Mouse (Mus musculus): ENCODE measurements around the gene H2al1h. TPM values are rescaled to one million over a fixed set of nuclear protein-coding genes. Genes with fewer than 3 reads are reported as not detected.
"Not testable (repeated sequence)": the region's sequence is repeated elsewhere in the genome, so short reads cannot be mapped to it uniquely, and the experiment has no call there.

Gene H2al1h
- total and polyA plus RNA-seq, 3 experiments, result not detected

GRCm38 (mm10) chrX:11327522-11327921, 6.2 kb downstream of the H2al1h start, which contains the start of gene H2al1j:
Gene H2al1j (plus strand): TSS chrX:11327822.
- not testable (repeated sequence) for H3K9me3 ChIP-seq (replicated peaks; ENCODE audit: insufficient read depth, low read length); H3K4me1 ChIP-seq (ENCODE audit: control insufficient read depth in 1 of 2, insufficient read depth in 2 of 2, low read length in 2 of 2); H3K27me3 ChIP-seq (ENCODE audit: control insufficient read depth in 1 of 2, insufficient read depth in 2 of 2, low read length in 2 of 2); H3K9ac ChIP-seq (ENCODE audit: control insufficient read depth, low read depth, low read length, poor library complexity, severe bottlenecking); H3K27ac ChIP-seq (ENCODE audit: control insufficient read depth, low read depth, low read length); H3K79me2 ChIP-seq (ENCODE audit: control insufficient read depth, insufficient read depth, low read length, poor library complexity); H3K36me3 ChIP-seq (ENCODE audit: control insufficient read depth in 1 of 2, insufficient read depth in 2 of 2, low read length in 2 of 2); DNase-seq (ENCODE audit: low read depth, low spot score); H3K4me3 ChIP-seq (ENCODE audit: control insufficient read depth in 1 of 2, insufficient read depth in 1 of 2, low read depth in 2 of 2, low read length in 2 of 2)

DNA sequence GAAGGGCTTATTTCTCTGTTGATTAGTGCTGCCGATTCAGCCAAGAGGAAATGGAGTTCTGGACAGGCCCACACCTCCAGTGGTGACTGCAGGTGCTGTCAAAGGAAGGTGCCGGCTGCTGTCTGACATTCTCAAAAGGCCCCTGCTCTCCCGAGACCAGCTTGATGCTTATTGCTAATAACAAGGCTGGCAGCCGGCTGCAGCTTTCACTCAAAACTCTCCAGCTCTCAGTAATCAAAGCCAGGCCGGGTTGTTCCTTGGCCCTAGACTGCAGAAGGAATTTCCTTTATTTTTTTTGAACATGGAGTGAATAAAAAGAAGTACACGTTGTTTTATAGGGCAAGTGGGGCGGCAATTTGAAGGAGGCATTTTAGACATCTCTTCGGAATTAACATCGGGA, 24.5 kb downstream of the H2al1h start:
- no peaks in the 10 kb centered on the region for H3K79me2 ChIP-seq (ENCODE audit: control insufficient read depth, insufficient read depth, low read length, poor library complexity)
- no peaks in the 10 kb centered on the region for H3K27me3 ChIP-seq (ENCODE audit: control insufficient read depth in 1 of 2, insufficient read depth in 2 of 2, low read length in 2 of 2)
- H3K4me3 ChIP-seq (ENCODE audit: control insufficient read depth in 1 of 2, insufficient read depth in 1 of 2, low read depth in 2 of 2, low read length in 2 of 2), result no peak overlapping the region
- H3K9me3 ChIP-seq (replicated peaks; ENCODE audit: insufficient read depth, low read length), result no peaks in the 10 kb centered on the region
- TF ChIP-seq ZMIZ1 (IDR thresholded peaks at IDR 0.05; ENCODE audit: low read depth, low read length), result no peak
- TF ChIP-seq MYC (IDR thresholded peaks at IDR 0.05; ENCODE audit: low read depth, low read length), result no peak
- no peak for TF ChIP-seq NELFE (IDR thresholded peaks at IDR 0.05; ENCODE audit: low read depth, low read length)
- no peak for TF ChIP-seq MYB (IDR thresholded peaks at IDR 0.05; ENCODE audit: low read depth, low read length)
- no peak for TF ChIP-seq MAZ (IDR thresholded peaks at IDR 0.05; ENCODE audit: low read depth, low read length)
- no peak for TF ChIP-seq TAL1 (IDR thresholded peaks at IDR 0.05; ENCODE audit: low read length)
- TF ChIP-seq SIN3A (IDR thresholded peaks at IDR 0.05; ENCODE audit: low read length), result no peak
- no peak for TF ChIP-seq JUND (IDR thresholded peaks at IDR 0.05; ENCODE audit: low read depth, low read length)
- TF ChIP-seq TBP (IDR thresholded peaks at IDR 0.05; ENCODE audit: low read depth, low read length), result no peak
- no peak for TF ChIP-seq GATA1 (IDR thresholded peaks at IDR 0.05; ENCODE audit: low read depth, low read length)
- no peak for TF ChIP-seq HCFC1 (IDR thresholded peaks at IDR 0.05; ENCODE audit: low read depth, low read length)
- no peak for TF ChIP-seq ZNF384 (IDR thresholded peaks at IDR 0.05; ENCODE audit: low read depth, low read length)
- TF ChIP-seq KAT2A (conservative IDR thresholded peaks at IDR 0.05; ENCODE audit: low read depth, low read length), result no peak
- no peak for TF ChIP-seq MAFK (IDR thresholded peaks at IDR 0.05; ENCODE audit: borderline replicate concordance, low read depth, low read length)
- no peak for TF ChIP-seq BHLHE40 (IDR thresholded peaks at IDR 0.05; ENCODE audit: borderline replicate concordance, low read depth, low read length)
- TF ChIP-seq USF1 (IDR thresholded peaks at IDR 0.05; ENCODE audit: low read depth, low read length), result no peak
- no peaks in the 10 kb centered on the region for H3K36me3 ChIP-seq (ENCODE audit: control insufficient read depth in 1 of 2, insufficient read depth in 2 of 2, low read length in 2 of 2)
- no peak overlapping the region for H3K9ac ChIP-seq (ENCODE audit: control insufficient read depth, low read depth, low read length, poor library complexity, severe bottlenecking)
- DNase-seq (ENCODE audit: low read depth, low spot score), result no peak
- no peak overlapping the region for H3K27ac ChIP-seq (ENCODE audit: control insufficient read depth, low read depth, low read length)
- H3K4me1 ChIP-seq (ENCODE audit: control insufficient read depth in 1 of 2, insufficient read depth in 2 of 2, low read length in 2 of 2), result no peaks in the 10 kb centered on the region

- H3K9me3 ChIP-seq (replicated peaks; ENCODE audit: insufficient read depth, low read length), result no peaks in the 10 kb centered on the region
- TF ChIP-seq MEF2A (IDR thresholded peaks at IDR 0.05; ENCODE audit: extremely low read depth, insufficient replicate concordance, low read depth, low read length, poor library complexity, severe bottlenecking) (no peak), TAL1 (IDR thresholded peaks at IDR 0.05; ENCODE audit: low read length) (no peak), POLR2AphosphoS2 (IDR thresholded peaks at IDR 0.05; ENCODE audit: low read length) (no peak), RCOR1 (IDR thresholded peaks at IDR 0.05; ENCODE audit: low read depth, low read length) (no peak), UBTF (IDR thresholded peaks at IDR 0.05; ENCODE audit: borderline replicate concordance, insufficient read depth, low read depth, low read length) (no peak), BHLHE40 (IDR thresholded peaks at IDR 0.05; ENCODE audit: borderline replicate concordance, low read depth, low read length) (no peak), E2F4 (IDR thresholded peaks at IDR 0.05; ENCODE audit: borderline replicate concordance, low read depth, low read length) (no peak), ZKSCAN1 (IDR thresholded peaks at IDR 0.05; ENCODE audit: low read depth, low read length) (no peak), MXI1 (IDR thresholded peaks at IDR 0.05; ENCODE audit: low read depth, low read length) (no peak), ZMIZ1 (IDR thresholded peaks at IDR 0.05; ENCODE audit: low read depth, low read length) (no peak), ZC3H11A (IDR thresholded peaks at IDR 0.05; ENCODE audit: low read depth, low read length) (no peak), MAX (IDR thresholded peaks at IDR 0.05; ENCODE audit: low read length) (no peak), CHD1 (IDR thresholded peaks at IDR 0.05; ENCODE audit: low read depth, low read length) (no peak), NELFE (IDR thresholded peaks at IDR 0.05; ENCODE audit: low read depth, low read length) (no peak), KAT2A (conservative IDR thresholded peaks at IDR 0.05; ENCODE audit: low read depth, low read length) (no peak), USF2 (IDR thresholded peaks at IDR 0.05; ENCODE audit: borderline replicate concordance in 1 of 2, insufficient read depth in 1 of 2, low read depth in 1 of 2, low read length in 2 of 2) (no peak)
- H3K27ac ChIP-seq (ENCODE audit: control insufficient read depth, low read depth, low read length), result no peak overlapping the region
- no peaks in the 10 kb centered on the region for H3K4me1 ChIP-seq (ENCODE audit: control insufficient read depth in 1 of 2, insufficient read depth in 2 of 2, low read length in 2 of 2)
- no peak overlapping the region for H3K4me3 ChIP-seq (ENCODE audit: control insufficient read depth in 1 of 2, insufficient read depth in 1 of 2, low read depth in 2 of 2, low read length in 2 of 2)
- no peak overlapping the region for H3K9ac ChIP-seq (ENCODE audit: control insufficient read depth, low read depth, low read length, poor library complexity, severe bottlenecking)
- H3K27me3 ChIP-seq (ENCODE audit: control insufficient read depth in 1 of 2, insufficient read depth in 2 of 2, low read length in 2 of 2), result no peaks in the 10 kb centered on the region
- H3K36me3 ChIP-seq (ENCODE audit: control insufficient read depth in 1 of 2, insufficient read depth in 2 of 2, low read length in 2 of 2), result no peaks in the 10 kb centered on the region
- no peaks in the 10 kb centered on the region for H3K79me2 ChIP-seq (ENCODE audit: control insufficient read depth, insufficient read depth, low read length, poor library complexity)
- DNase-seq (ENCODE audit: low read depth, low spot score), result no peak
Observed at GRCm38 (mm10) chrX:11346756-11347155, 25.5 kb downstream of the H2al1h start.

Data from MEL (cell line).